Mouse (Mus musculus) small intestine, adult 2 months (tissue): ENCODE results near the gene Naa20.

Experiments used
- CTCF ChIP-seq: fragments of 200-500 bp; IDR thresholded peaks from 2 replicates; pipeline ENCODE4 v1.5.1; 2012; ENCODE audit warnings: low read depth, mild to moderate bottlenecking, control low read depth, inconsistent platforms, low read length, moderate library complexity, mixed read lengths; ENCODE audit not compliant: insufficient replicate concordance, insufficient read length; ENCODE audit errors: extremely low read depth
- POLR2A ChIP-seq: fragments of 200-500 bp; IDR thresholded peaks from 2 replicates; pipeline ENCODE4 v1.6.1; 2012; ENCODE audit warnings: low read depth, mild to moderate bottlenecking, control low read depth, inconsistent platforms, low read length, moderate library complexity

GRCm38 (mm10) chr2:145855831-145856230 lies 46.1 kb upstream of the Naa20 start:
- TF ChIP-seq CTCF (no peak), POLR2A (no peak)
